Mouse (Mus musculus) lung, postnatal 0 days (tissue): ENCODE data around the gene Adra1d.

Experiments
- CTCF ChIP-seq: IDR thresholded peaks from 2 replicates; pipeline ENCODE4 v1.5.1; 2016; ENCODE audit warnings: antibody characterized with exemption, mild to moderate bottlenecking
- EP300 ChIP-seq: IDR thresholded peaks from 2 replicates; pipeline ENCODE4 v1.6.1; 2016; ENCODE audit warnings: antibody characterized with exemption, mild to moderate bottlenecking, control low read depth

GRCm38 (mm10) chr2:131594871-131595270 is 32.8 kb upstream of the Adra1d start:
- TF ChIP-seq CTCF, result no peak
- TF ChIP-seq EP300, result no peak
